21 mouse cellular contexts compared by ENCODE assay signal in the genomic region with DNA sequence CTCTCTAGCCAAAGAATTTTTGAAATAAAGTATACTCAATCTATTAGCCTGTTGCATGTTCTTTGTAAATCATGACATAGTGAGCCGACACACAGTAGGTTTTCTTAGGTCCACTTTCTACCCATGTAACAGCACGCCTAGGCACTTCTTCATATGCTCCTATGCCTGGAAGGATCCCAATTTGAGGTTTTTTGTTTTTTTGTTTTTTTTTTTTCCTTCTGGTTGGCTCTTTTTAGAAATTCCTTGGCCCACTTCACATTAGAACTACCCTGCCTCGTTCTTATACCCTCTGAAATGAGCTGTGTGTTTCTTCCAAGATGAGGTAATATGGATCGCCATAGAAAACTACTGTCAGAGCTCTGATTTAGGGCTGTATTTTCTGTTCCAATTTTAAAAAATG.
DNase-seq lines count a peak whose midpoint lies in the region; ATAC-seq and TF ChIP-seq lines count a peak whose summit lies in the region.
"Had no signal": no experiment of that assay in that cellular context is flagged by ENCODE, and none has a peak within 500 bp of the region (broad histone marks: within the 10 kb centered on the region; RNA-seq: fewer than 3 reads in every experiment).

No protein-coding gene starts in this region.

- H3K4me2 ChIP-seq in forebrain, embryonic 14.5 days (ENCODE audit: low read length), result no peak overlapping the region
- H3K4me2 ChIP-seq in forebrain, embryonic 12.5 days, result no peak overlapping the region
- no peak overlapping the region for H3K4me2 ChIP-seq in forebrain, postnatal 0 days (ENCODE audit: low read depth)
- H3K4me2 ChIP-seq in liver, embryonic 12.5 days, result no peak overlapping the region
- H3K4me2 ChIP-seq: embryonic facial prominence, embryonic 12.5 days had no signal

- peak overlapping the region; percentile 21; the same call in 1 of the 2 replicates for H3K27ac ChIP-seq in forebrain, embryonic 14.5 days (ENCODE audit: low read depth, low read length)
- no peak overlapping the region for H3K27ac ChIP-seq in forebrain, embryonic 12.5 days
- H3K27ac ChIP-seq in layer of hippocampus, adult 2 months, result peak overlapping the region; percentile 87
- peak overlapping the region; percentile 50; the same call in 1 of the 2 replicates for H3K27ac ChIP-seq in forebrain, postnatal 0 days (ENCODE audit: low read depth, low read length)
- H3K27ac ChIP-seq in liver, embryonic 12.5 days, result no peak overlapping the region
- H3K27ac ChIP-seq: embryonic facial prominence, embryonic 10.5 days; embryonic facial prominence, embryonic 12.5 days had no signal

- 56% methylated on average over 4 of the region's 4 CpGs for WGBS in forebrain, embryonic 14.5 days
- WGBS in forebrain, embryonic 12.5 days, result 84% methylated on average over 4 of the region's 4 CpGs
- WGBS in forebrain, postnatal 0 days, result 46% methylated on average over 4 of the region's 4 CpGs
- WGBS in liver, embryonic 12.5 days (ENCODE audit: insufficient replicate concordance), result 71% methylated on average over 4 of the region's 4 CpGs

- TF ChIP-seq POLR2A in brain, embryonic 14.5 days (IDR thresholded peaks at IDR 0.05; ENCODE audit: borderline replicate concordance, extremely low read depth, insufficient read depth, insufficient read length, poor library complexity, severe bottlenecking), result no peak

- H3K36me3 ChIP-seq in forebrain, embryonic 14.5 days (ENCODE audit: control insufficient read depth, insufficient read depth, low read length), result no peaks in the 10 kb centered on the region
- H3K36me3 ChIP-seq in forebrain, embryonic 12.5 days (replicated peaks), result no peaks in the 10 kb centered on the region
- H3K36me3 ChIP-seq in forebrain, postnatal 0 days (ENCODE audit: insufficient read depth), result no peaks in the 10 kb centered on the region
- H3K36me3 ChIP-seq in liver, embryonic 12.5 days, result no peaks in the 10 kb centered on the region
- H3K36me3 ChIP-seq: embryonic facial prominence, embryonic 10.5 days; embryonic facial prominence, embryonic 12.5 days had no signal

- no peak overlapping the region for H3K4me3 ChIP-seq in forebrain, embryonic 14.5 days (ENCODE audit: low read depth, low read length)
- no peak overlapping the region for H3K4me3 ChIP-seq in forebrain, embryonic 12.5 days (replicated peaks)
- H3K4me3 ChIP-seq in layer of hippocampus, adult 2 months, result no peak overlapping the region
- H3K4me3 ChIP-seq in forebrain, postnatal 0 days (ENCODE audit: low read depth, low read length), result no peak overlapping the region
- no peak overlapping the region for H3K4me3 ChIP-seq in liver, embryonic 12.5 days
- H3K4me3 ChIP-seq: embryonic facial prominence, embryonic 10.5 days; embryonic facial prominence, embryonic 12.5 days had no signal

- H3K9ac ChIP-seq in forebrain, embryonic 14.5 days (ENCODE audit: low read length), result no peak overlapping the region
- no peak overlapping the region for H3K9ac ChIP-seq in forebrain, embryonic 12.5 days
- no peak overlapping the region for H3K9ac ChIP-seq in forebrain, postnatal 0 days
- no peak overlapping the region for H3K9ac ChIP-seq in liver, embryonic 12.5 days
- H3K9ac ChIP-seq: embryonic facial prominence, embryonic 12.5 days had no signal

- H3K9me3 ChIP-seq in forebrain, embryonic 14.5 days (replicated peaks; ENCODE audit: control insufficient read depth, low read length), result no peaks in the 10 kb centered on the region
- H3K9me3 ChIP-seq in forebrain, embryonic 12.5 days, result no peaks in the 10 kb centered on the region
- H3K9me3 ChIP-seq in forebrain, postnatal 0 days (ENCODE audit: low read length), result no peaks in the 10 kb centered on the region
- no peaks in the 10 kb centered on the region for H3K9me3 ChIP-seq in liver, embryonic 12.5 days (replicated peaks)
- H3K9me3 ChIP-seq: embryonic facial prominence, embryonic 10.5 days; embryonic facial prominence, embryonic 12.5 days had no signal

- H3K27me3 ChIP-seq in forebrain, embryonic 14.5 days (replicated peaks; ENCODE audit: control insufficient read depth, insufficient read depth, low read length), result no peaks in the 10 kb centered on the region
- H3K27me3 ChIP-seq in forebrain, embryonic 12.5 days, result no peaks in the 10 kb centered on the region
- H3K27me3 ChIP-seq in forebrain, postnatal 0 days (ENCODE audit: insufficient read depth, low read length), result no peaks in the 10 kb centered on the region
- H3K27me3 ChIP-seq in liver, embryonic 12.5 days (replicated peaks), result no peaks in the 10 kb centered on the region
- H3K27me3 ChIP-seq: embryonic facial prominence, embryonic 12.5 days; Patski had no signal

- no peak for TF ChIP-seq CTCF in layer of hippocampus, adult 2 months (conservative IDR thresholded peaks at IDR 0.05)
- no peak for TF ChIP-seq CTCF in brain, embryonic 14.5 days (IDR thresholded peaks at IDR 0.05; ENCODE audit: borderline replicate concordance, extremely low read depth, insufficient read depth, insufficient read length)
- no peak for TF ChIP-seq CTCF in forebrain, postnatal 0 days (IDR thresholded peaks at IDR 0.05; ENCODE audit: low read depth)

- H3K4me1 ChIP-seq in forebrain, embryonic 14.5 days (ENCODE audit: control insufficient read depth, insufficient read depth, low read length), result no peaks in the 10 kb centered on the region
- H3K4me1 ChIP-seq in forebrain, embryonic 12.5 days, result no peaks in the 10 kb centered on the region
- H3K4me1 ChIP-seq in forebrain, postnatal 0 days (ENCODE audit: insufficient read depth), result peaks cover 8% of the 10 kb centered on the region; the same call in 1 of the 2 replicates
- no peaks in the 10 kb centered on the region for H3K4me1 ChIP-seq in liver, embryonic 12.5 days
- H3K4me1 ChIP-seq: embryonic facial prominence, embryonic 12.5 days had no signal

- peak; percentile 55 for ATAC-seq in forebrain, embryonic 14.5 days
- ATAC-seq in forebrain, embryonic 12.5 days (ENCODE audit: low FRiP score), result no peak
- ATAC-seq in forebrain, postnatal 0 days, result no peak
- ATAC-seq in liver, embryonic 12.5 days, result no peak
- ATAC-seq: activated CD4-positive, CD25-positive, alpha-beta regulatory T cell, adult 4 months; Patski had no signal

- DNase-seq in forebrain, embryonic 14.5 days (ENCODE audit: low spot score), result peak; percentile 56
- no peak for DNase-seq in layer of hippocampus, adult 2 months (ENCODE audit: low spot score in 2 of 2)
- no peak for DNase-seq in layer of hippocampus, postnatal 10 days (ENCODE audit: low spot score in 2 of 2)
- peak; percentile 77 for DNase-seq in brain, embryonic 14.5 days (ENCODE audit: low read depth)
- no peak for DNase-seq in forebrain, postnatal 0 days
- DNase-seq in urinary bladder, postnatal 4 days (ENCODE audit: low spot score in 2 of 2), result no peak
- DNase-seq: adrenal gland, adult 8-10 months; adrenal gland, postnatal 14 days; adrenal gland, postnatal 36 days; cerebellum, adult 11 months; cerebellum, adult 18-20 months; cerebellum, adult 8-10 months; cerebellum, adult 9-11 months; cerebellum, postnatal 14 days; cerebellum, postnatal 36 days had no signal

Comparison
In these comparisons a context has a peak if more than half of its experiments do, and no peak if none do; other contexts are left out.
1. DNase-seq: peak in forebrain, embryonic 14.5 days (single experiment) and brain, embryonic 14.5 days (single experiment); none in layer of hippocampus, adult 2 months (0 of 2), layer of hippocampus, postnatal 10 days (0 of 2), forebrain, postnatal 0 days (single experiment) and urinary bladder, postnatal 4 days (0 of 2).
2. H3K27ac ChIP-seq: peak in forebrain, embryonic 14.5 days (single experiment), layer of hippocampus, adult 2 months (single experiment) and forebrain, postnatal 0 days (single experiment); none in forebrain, embryonic 12.5 days (single experiment) and liver, embryonic 12.5 days (single experiment).